Mouse (Mus musculus) midbrain, embryonic 11.5 days (tissue): ENCODE measurements around the gene Nup62. TPM values are rescaled to one million over a fixed set of nuclear protein-coding genes. Genes with fewer than 3 reads are reported as not detected.

Experiments
- ATAC-seq: fragments of 200-750 bp; cut with Nextera tagmentation; 2 replicates; pipeline ENCODE4 v1.8.0; 2017; ENCODE audit warnings: moderate TSS enrichment, moderate library complexity; ENCODE audit not compliant: low FRiP score
- DNase-seq: peaks from one replicate; pipeline ENCODE4 v3.0.0; 2015; ENCODE audit warnings: low spot score; ENCODE audit errors: missing footprints
- H3K27ac ChIP-seq: fragments of 300-500 bp; sonication (generic); 2 replicates; pipeline ENCODE4 v1.5.1; 2014; ENCODE audit warnings: low read depth, low read length
- H3K27me3 ChIP-seq: fragments of 300-500 bp; sonication (generic); 2 replicates; pipeline ENCODE4 v1.6.1; 2014; ENCODE audit warnings: mild to moderate bottlenecking, low read length, moderate library complexity, mixed read lengths; ENCODE audit not compliant: control insufficient read depth, insufficient read depth
- H3K36me3 ChIP-seq: fragments of 300-500 bp; sonication (generic); 2 replicates; pipeline ENCODE4 v1.6.1; 2014; ENCODE audit warnings: mild to moderate bottlenecking, low read length, moderate library complexity, mixed read lengths; ENCODE audit not compliant: control insufficient read depth, insufficient read depth
- H3K4me1 ChIP-seq: fragments of 300-500 bp; sonication (generic); 2 replicates; pipeline ENCODE4 v1.6.1; 2014; ENCODE audit warnings: low read length; ENCODE audit not compliant: control insufficient read depth, insufficient read depth
- H3K4me2 ChIP-seq: fragments of 300-500 bp; sonication (generic); 2 replicates; pipeline ENCODE4 v1.6.1; 2014; ENCODE audit warnings: mild to moderate bottlenecking, moderate library complexity
- H3K4me3 ChIP-seq: fragments of 300-500 bp; sonication (generic); 2 replicates; pipeline ENCODE4 v1.5.1; 2014; ENCODE audit warnings: low read depth, low read length
- H3K9ac ChIP-seq: fragments of 300-500 bp; sonication (generic); 2 replicates; pipeline ENCODE4 v1.6.1; 2014; ENCODE audit warnings: low read length
- H3K9me3 ChIP-seq: fragments of 300-500 bp; sonication (generic); 2 replicates; pipeline ENCODE4 v1.6.1; 2016; ENCODE audit warnings: low read length; ENCODE audit not compliant: control insufficient read depth
- WGBS: fragments of 180-500 bp; shearing (Covaris S2); extraction: QIAGEN DNeasy Blood & Tissue Kit; methylation state at CpG from one replicate; pipeline ENCODE4 v1.1.7; 2014; 5-methylcytosine and 5-hydroxymethylcytosine counted together
- polyA plus RNA-seq: library from polyadenylated mRNA; unstranded; fragments of >200 nt; fragmentation: Nextera tagmentation; extraction: Ambion mirVana; gene quantifications from 2 replicates; pipeline ENCODE4 v1.2.1, GENCODE M21; 2014

Nup62 gene
- polyA plus RNA-seq, 1 experiment from 2014 or later = 64.1 TPM

- 85% methylated on average over 3 of the region's 3 CpGs for WGBS
- Histone ChIP-seq H3K9me3 (no peaks in the 10 kb centered on the region), H3K27ac (no peak overlapping the region), H3K4me3 (no peak overlapping the region), H3K9ac (no peak overlapping the region), H3K27me3 (no peaks in the 10 kb centered on the region), H3K4me2 (no peak overlapping the region), H3K36me3 (peaks cover 27% of the 10 kb centered on the region), H3K4me1 (peaks cover 6% of the 10 kb centered on the region)
- DNase-seq (peak; percentile 10), ATAC-seq (no peak)
Observed at GRCm38 (mm10) chr7:44826771-44827170, 10.9 kb downstream of the Nup62 start.

DNA sequence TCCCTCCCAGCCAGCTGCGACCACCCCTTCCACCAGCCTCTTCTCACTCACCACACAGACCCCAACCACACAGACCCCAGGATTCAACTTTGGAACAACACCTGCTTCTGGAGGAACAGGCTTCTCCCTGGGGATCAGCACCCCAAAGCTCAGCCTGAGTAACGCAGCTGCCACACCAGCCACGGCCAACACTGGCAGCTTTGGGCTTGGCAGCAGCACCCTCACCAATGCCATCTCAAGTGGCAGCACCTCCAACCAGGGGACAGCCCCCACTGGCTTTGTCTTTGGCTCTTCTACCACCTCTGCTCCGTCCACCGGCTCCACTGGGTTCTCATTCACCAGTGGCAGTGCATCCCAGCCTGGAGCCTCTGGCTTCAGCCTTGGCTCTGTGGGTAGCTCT lies 12.8 kb downstream of the Nup62 start:
- no peak for ATAC-seq
- peaks cover 2% of the 10 kb centered on the region; the same call in 1 of the 2 replicates for H3K4me1 ChIP-seq
- H3K9me3 ChIP-seq = no peaks in the 10 kb centered on the region
- no peak for DNase-seq
- H3K9ac ChIP-seq = no peak overlapping the region
- 92% methylated on average over 5 of the region's 5 CpGs for WGBS
- no peaks in the 10 kb centered on the region for H3K27me3 ChIP-seq
- H3K36me3 ChIP-seq = peaks cover 29% of the 10 kb centered on the region
- H3K4me3 ChIP-seq = no peak overlapping the region
- H3K4me2 ChIP-seq = no peak overlapping the region
- H3K27ac ChIP-seq = no peak overlapping the region

- DNase-seq = no peak
- Histone ChIP-seq H3K4me1 (no peaks in the 10 kb centered on the region), H3K36me3 (peaks cover 29% of the 10 kb centered on the region), H3K4me3 (no peak overlapping the region), H3K27me3 (no peaks in the 10 kb centered on the region), H3K27ac (no peak overlapping the region), H3K9me3 (no peaks in the 10 kb centered on the region), H3K4me2 (no peak overlapping the region), H3K9ac (no peak overlapping the region)
- WGBS = 80% methylated on average over 4 of the region's 4 CpGs
- ATAC-seq = no peak
Observed at GRCm38 (mm10) chr7:44832763-44833162, 16.9 kb downstream of the Nup62 start.

DNA sequence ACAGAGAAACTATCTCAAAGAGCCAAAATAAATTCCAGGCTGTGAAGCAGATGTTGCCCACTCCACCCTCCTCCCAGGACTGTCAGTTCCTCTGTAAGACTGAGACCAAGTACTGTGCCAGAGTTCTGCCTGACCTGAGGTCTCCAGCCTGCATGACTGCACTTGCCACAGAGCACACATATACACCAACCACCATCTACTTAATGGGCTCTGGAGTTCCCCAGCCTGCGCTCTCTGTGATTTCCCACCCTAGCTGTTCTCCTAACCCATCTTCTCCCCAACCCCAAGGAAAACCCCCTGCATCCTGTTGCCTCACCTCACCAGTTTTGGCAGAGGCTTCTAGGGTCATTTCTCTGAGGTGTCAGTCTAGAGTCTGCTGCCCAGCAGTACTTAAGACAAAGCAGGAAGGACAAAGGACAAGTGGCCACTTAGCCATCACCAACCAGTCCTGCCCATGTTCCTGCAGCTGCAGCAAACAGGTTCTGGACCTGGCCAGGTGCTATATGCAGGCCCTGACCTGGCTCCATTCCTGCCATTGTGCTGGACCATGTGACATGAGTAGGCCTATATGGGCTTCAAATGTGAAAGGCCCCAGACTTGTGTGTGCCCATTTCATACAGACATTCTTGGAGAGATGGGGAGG lies 19.6 kb downstream of the Nup62 start:
- DNase-seq = no peak
- H3K27ac ChIP-seq = no peak overlapping the region
- no peak for ATAC-seq
- peaks cover 10% of the 10 kb centered on the region for H3K36me3 ChIP-seq
- no peak overlapping the region for H3K4me2 ChIP-seq
- WGBS = 82% methylated on average over 1 of the region's 1 CpGs
- peaks cover 17% of the 10 kb centered on the region for H3K27me3 ChIP-seq
- H3K4me3 ChIP-seq = no peak overlapping the region
- H3K4me1 ChIP-seq = peaks cover 9% of the 10 kb centered on the region
- H3K9ac ChIP-seq = no peak overlapping the region
- no peaks in the 10 kb centered on the region for H3K9me3 ChIP-seq

DNA sequence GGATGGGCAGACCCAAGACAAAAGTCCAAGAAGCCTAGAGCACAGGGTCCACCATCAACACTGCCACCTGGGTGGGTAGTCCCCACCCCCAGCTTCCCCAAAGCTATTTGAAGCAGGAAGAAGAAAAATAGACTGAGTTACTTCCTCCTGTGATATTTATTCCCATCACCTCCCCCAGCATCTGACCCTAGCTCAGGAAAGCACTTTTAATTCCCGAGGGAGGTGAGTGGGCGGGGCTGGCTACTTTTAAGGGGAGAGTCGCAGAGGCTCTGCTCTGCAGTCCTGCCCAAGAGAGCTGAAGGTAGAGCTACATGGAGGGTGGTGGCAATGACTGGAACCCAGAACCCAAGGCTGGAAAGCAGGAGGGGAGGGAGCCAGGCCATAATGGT lies 20.1 kb downstream of the Nup62 start:
- 57% methylated on average over 3 of the region's 3 CpGs for WGBS
- ATAC-seq = no peak
- peaks cover 9% of the 10 kb centered on the region for H3K4me1 ChIP-seq

DNA sequence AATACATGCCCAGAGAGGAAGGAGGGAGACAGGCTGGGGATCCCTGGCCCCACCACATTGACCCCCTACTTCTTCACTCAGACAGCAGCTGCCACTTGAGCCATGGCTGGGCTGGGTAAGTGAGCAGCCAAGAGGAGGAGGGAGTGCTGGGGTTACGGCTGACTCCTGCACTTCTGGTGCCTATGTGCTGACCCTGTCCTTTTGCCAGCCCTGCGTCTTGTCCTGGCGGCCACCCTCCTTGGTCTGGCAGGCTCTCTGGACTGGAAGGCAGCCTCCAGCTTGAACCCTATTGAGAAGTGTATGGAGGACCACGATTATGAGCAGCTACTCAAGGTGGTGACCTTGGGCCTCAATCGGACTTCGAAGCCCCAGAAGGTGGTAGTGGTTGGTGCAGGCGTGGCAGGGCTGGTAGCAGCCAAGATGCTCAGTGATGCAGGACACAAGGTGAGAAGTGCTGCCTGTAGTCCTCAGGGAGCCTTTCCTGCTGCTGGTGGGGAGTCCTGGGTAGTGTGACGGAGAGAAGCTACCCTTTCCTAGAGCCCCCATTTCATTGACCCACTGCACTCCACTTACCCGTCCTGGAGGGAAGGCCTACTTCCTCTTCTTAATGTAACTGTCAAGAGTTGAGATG lies 20.6 kb downstream of the Nup62 start:
- ATAC-seq = no peak
- Histone ChIP-seq H3K4me1 (peaks cover 9% of the 10 kb centered on the region), H3K9ac (no peak overlapping the region), H3K4me3 (no peak overlapping the region), H3K9me3 (no peaks in the 10 kb centered on the region), H3K4me2 (no peak overlapping the region), H3K27me3 (peaks cover 20% of the 10 kb centered on the region), H3K27ac (no peak overlapping the region), H3K36me3 (peaks cover 2% of the 10 kb centered on the region; the same call in 1 of the 2 replicates)
- DNase-seq = no peak
- WGBS = 87% methylated on average over 9 of the region's 9 CpGs

More for the DNA sequence above, 20.1 kb downstream of the Nup62 start:
- H3K4me3 ChIP-seq = no peak overlapping the region
- no peaks in the 10 kb centered on the region for H3K9me3 ChIP-seq
- H3K36me3 ChIP-seq = peaks cover 6% of the 10 kb centered on the region
- no peak overlapping the region for H3K4me2 ChIP-seq
- peaks cover 20% of the 10 kb centered on the region for H3K27me3 ChIP-seq
- DNase-seq = no peak
- no peak overlapping the region for H3K9ac ChIP-seq
- H3K27ac ChIP-seq = no peak overlapping the region

GRCm38 (mm10) chr7:44838073-44838472 lies 22.2 kb downstream of the Nup62 start:
- 89% methylated on average over 6 of the region's 6 CpGs for WGBS
- Histone ChIP-seq H3K9me3 (no peaks in the 10 kb centered on the region), H3K4me2 (no peak overlapping the region), H3K27ac (no peak overlapping the region), H3K4me1 (peaks cover 9% of the 10 kb centered on the region), H3K4me3 (no peak overlapping the region), H3K9ac (no peak overlapping the region), H3K27me3 (peaks cover 20% of the 10 kb centered on the region), H3K36me3 (0 out of 2 replicates have a peak, but pooled peaks cover 3% of the 10 kb centered on the region)
- DNase-seq (no peak), ATAC-seq (no peak)

DNA sequence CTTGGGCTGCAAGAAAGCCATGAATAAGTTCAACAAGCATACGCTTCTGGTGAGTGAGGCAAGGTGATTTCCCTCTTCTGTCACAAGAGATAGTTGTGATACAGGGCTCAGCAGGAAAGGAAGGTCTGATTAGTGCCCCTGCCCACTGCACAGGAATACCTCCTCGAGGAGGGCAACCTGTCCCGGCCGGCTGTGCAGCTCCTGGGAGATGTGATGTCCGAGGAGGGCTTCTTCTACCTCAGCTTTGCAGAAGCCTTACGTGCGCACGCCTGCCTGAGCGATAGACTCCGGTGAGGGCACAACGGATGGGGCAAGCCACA lies 23.2 kb downstream of the Nup62 start:
- no peak overlapping the region for H3K27ac ChIP-seq
- peak; percentile 89 for DNase-seq
- no peaks in the 10 kb centered on the region for H3K9me3 ChIP-seq
- peaks cover 9% of the 10 kb centered on the region for H3K4me1 ChIP-seq
- H3K36me3 ChIP-seq = peaks cover 7% of the 10 kb centered on the region
- no peak for ATAC-seq
- H3K4me3 ChIP-seq = peak overlapping the region; percentile 16; the same call in 1 of the 2 replicates
- H3K4me2 ChIP-seq = peak overlapping the region; percentile 47
- H3K9ac ChIP-seq = peak overlapping the region; percentile 44; the same call in 1 of the 2 replicates
- 30% methylated on average over 11 of the region's 11 CpGs for WGBS
- H3K27me3 ChIP-seq = peaks cover 20% of the 10 kb centered on the region

DNA sequence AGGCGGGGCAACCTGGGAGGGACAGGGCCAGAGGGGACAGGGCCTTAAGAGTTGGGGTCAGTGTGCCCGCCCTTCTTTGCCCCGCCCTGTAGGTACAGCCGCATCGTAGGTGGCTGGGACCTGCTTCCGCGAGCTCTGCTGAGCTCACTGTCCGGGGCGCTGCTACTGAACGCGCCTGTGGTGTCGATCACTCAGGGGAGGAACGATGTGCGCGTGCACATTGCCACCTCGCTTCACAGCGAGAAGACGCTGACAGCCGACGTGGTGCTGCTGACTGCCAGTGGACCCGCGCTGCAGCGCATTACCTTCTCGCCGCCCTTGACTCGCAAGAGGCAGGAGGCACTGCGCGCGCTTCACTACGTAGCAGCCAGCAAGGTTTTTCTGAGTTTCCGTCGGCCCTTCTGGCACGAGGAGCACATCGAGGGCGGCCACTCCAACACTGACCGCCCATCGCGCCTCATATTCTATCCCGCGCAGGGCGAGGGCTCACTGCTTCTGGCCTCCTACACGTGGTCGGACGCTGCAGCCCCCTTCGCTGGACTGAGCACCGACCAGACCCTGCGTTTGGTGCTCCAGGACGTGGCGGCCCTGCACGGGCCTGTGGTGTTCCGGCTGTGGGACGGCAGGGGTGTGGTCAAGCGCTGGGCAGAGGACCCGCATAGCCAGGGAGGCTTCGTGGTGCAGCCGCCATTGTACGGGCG lies 23.8 kb downstream of the Nup62 start:
- 4% methylated on average over 58 of the region's 58 CpGs for WGBS
- no peaks in the 10 kb centered on the region for H3K9me3 ChIP-seq
- H3K9ac ChIP-seq = peak overlapping the region; percentile 44
- H3K27ac ChIP-seq = no peak overlapping the region
- DNase-seq = peak; percentile 91
- peaks cover 20% of the 10 kb centered on the region for H3K27me3 ChIP-seq
- H3K4me2 ChIP-seq = peak overlapping the region; percentile 47
- H3K36me3 ChIP-seq = peaks cover 12% of the 10 kb centered on the region
- ATAC-seq = peak; percentile 74
- H3K4me1 ChIP-seq = peaks cover 9% of the 10 kb centered on the region
- H3K4me3 ChIP-seq = peak overlapping the region; percentile 16
